Mouse (Mus musculus) frontal cortex, adult (tissue): Measurements from ENCODE around the gene Cidec.
A peak's percentile ranks its signal among the peaks of the same experiment; 100 is the strongest.

ENCODE experiments used
- ATAC-seq: cut with Nextera tagmentation; 2 replicates; pipeline ENCODE4 v1.9.2; 2017; ENCODE audit warnings: mild to moderate bottlenecking, moderate library complexity, mixed read lengths; ENCODE audit not compliant: low TSS enrichment

Cidec gene

GRCm38 (mm10) chr6:113444207-113444965, 8.8 kb upstream of the Cidec start:
- ATAC-seq: no peak

DNA sequence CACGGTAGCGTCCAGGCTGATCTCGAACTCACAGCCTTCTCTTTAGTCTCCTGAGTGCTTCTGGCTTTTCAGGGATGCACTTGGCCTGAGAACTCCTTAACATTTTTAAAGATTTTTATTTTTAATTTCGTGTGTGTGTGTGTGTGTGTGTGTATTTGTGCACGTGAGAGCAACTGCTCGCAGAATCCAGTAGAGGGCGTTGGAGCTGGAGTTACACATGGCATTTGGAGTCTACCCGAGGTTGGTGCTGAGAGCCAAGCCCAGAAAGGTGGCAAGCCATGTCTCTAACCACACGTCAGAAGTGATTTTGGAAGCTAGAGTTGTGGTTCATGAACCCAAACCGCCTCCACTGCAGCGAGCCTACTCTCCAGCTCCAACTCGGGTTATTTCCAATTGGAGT, 7.5 kb upstream of the Cidec start:
- no peak for ATAC-seq

GRCm38 (mm10) chr6:113442442-113443090, 7.0 kb upstream of the Cidec start, which contains the start of gene Jagn1:
Gene Jagn1 (plus strand): TSS chr6:113442569.
- ATAC-seq: peak; percentile 98

- 0 out of 2 replicates have a peak, but pooled peaks have one; percentile 3 for ATAC-seq
These were observed 6.5 kb upstream of the Cidec start for GRCm38 (mm10) chr6:113442087-113442441.

- peak; percentile 64 for ATAC-seq
These were observed 5.7 kb upstream of the Cidec start for GRCm38 (mm10) chr6:113441147-113441680.

DNA sequence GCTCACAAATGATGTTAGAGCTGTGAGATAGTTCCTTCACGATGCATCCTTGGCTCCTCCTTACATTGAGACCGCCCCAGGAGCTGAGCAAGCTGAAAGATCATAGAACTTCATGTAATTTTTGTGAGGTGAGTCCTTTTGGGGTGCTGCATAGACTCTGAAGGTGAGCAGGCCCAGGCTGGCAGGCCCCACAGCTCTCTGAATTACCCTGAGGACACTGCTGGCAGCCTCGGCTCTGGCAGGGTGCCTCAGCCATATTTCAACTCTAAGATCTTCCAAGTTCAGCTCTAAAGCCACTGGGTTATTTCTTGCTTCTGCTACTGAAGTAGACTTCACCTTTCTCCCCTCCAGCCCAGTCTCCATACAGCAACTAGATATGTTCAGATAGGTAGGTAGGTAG, 5.1 kb upstream of the Cidec start:
- ATAC-seq: no peak

DNA sequence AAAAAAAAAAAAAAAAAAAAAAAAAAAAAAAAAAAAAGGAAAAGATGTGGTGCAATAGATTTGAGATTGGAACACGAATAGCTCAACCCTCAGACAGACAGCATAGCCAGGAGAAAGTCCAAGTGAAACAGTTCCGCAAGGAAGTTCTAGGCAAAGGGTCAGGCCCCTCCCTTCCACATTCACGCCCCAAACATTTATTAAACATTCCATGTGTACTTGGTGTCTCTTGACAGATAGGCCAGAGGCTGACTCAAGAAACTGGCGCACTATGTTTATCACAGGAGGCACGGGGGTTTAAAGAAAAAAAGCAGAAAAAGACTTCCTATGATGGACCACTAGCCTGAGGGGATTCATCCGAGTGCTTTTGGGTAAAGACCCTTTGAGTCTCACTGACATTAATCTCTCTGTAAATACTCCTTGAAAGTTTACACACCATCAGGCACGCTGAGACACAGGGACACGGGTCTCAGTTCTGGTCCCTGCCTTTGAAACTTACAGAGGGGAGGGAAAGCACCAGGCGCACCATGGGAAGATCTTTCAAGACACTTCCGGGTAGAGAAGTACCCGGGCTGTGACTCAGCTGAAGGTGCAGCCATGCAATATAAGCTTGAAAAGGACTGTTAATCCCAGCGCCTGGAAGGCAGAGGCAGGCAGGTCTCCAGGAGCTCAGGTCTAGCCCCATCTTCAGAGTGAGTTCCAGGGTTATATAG, 3.3 kb upstream of the Cidec start:
- no peak for ATAC-seq

- ATAC-seq: no peak
These were observed 1.6 kb upstream of the Cidec start for GRCm38 (mm10) chr6:113437135-113437534.

GRCm38 (mm10) chr6:113434691-113435090, 869 bp downstream of the Cidec start:
- ATAC-seq: no peak

GRCm38 (mm10) chr6:113433661-113434060, 1.9 kb downstream of the Cidec start:
- ATAC-seq: no peak

- no peak for ATAC-seq
These were observed 3.8 kb downstream of the Cidec start for GRCm38 (mm10) chr6:113431801-113432200.

- no peak for ATAC-seq
These were observed 4.7 kb downstream of the Cidec start for GRCm38 (mm10) chr6:113430846-113431245.

DNA sequence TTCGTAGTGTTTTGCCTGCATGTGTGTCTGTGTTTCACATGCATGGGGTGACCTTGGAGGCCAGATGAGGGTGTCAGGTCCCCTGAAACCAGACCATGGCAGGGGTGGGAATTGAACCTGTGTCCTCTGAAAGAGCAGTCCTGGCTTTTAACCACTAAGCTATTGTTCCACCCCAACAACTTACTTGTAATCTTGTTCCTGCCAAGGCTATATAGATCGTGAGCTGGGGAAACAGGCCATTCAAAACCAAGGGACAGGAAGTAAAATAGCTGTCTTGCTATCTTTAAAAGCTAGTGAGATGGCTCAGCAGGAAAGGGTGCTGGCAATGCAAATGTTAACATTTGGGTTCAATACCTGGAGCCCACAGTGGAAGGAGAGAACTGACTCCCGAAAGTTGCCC, 5.6 kb downstream of the Cidec start:
- no peak for ATAC-seq

- ATAC-seq: no peak
These were observed 7.6 kb downstream of the Cidec start for GRCm38 (mm10) chr6:113428006-113428405.

DNA sequence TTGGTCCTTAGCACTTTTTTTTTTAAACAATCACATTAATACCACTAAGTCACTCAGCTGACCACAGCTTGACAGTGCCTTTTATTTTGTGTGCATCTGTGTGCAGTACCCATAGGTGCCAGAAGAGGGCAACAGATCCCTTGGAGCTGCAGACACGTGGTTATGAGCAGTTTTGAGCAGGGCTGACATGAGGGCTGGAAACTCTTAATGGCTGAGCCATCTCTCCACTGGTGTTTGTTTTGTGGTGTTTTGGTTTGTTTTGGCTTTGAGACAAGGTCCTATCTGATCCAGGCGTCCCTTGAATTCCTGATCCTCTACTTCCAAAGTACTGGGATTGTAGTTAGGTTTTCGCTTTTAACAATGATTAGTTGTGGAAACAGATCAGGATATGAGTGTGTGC, 8.2 kb downstream of the Cidec start:
- ATAC-seq: no peak

- no peak for ATAC-seq
These were observed 8.9 kb downstream of the Cidec start for GRCm38 (mm10) chr6:113426696-113427095.

DNA sequence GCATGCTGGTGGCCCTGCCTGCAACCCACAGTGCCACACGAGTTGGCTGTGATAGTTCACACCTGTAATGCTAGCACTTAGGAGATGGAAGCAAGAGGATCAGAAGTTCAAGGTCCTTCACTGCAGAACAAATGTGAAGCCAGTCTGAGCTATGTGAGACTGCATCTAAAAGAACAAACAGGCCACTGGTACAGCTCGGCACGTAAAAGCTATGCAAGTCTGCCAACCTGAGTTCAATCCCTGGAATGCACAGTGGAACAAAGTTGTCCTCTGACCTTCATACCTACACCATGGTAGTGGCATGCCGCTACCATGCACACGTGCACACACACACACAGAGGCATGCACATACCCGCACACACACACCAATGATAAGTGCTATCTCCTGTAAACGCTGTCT, 11.4 kb downstream of the Cidec start:
- ATAC-seq: no peak

GRCm38 (mm10) chr6:113423000-113423399, 12.6 kb downstream of the Cidec start:
- no peak for ATAC-seq

GRCm38 (mm10) chr6:113419199-113419587, 16.4 kb downstream of the Cidec start, which contains the start of gene Rpusd3:
Gene Rpusd3 (minus strand): TSS chr6:113419340.
- ATAC-seq: peak; percentile 98

GRCm38 (mm10) chr6:113418441-113419198, 16.9 kb downstream of the Cidec start:
- peak; percentile 60 for ATAC-seq

GRCm38 (mm10) chr6:113416416-113416815, 19.1 kb downstream of the Cidec start:
- ATAC-seq: no peak

GRCm38 (mm10) chr6:113410001-113410400, 25.6 kb downstream of the Cidec start:
- ATAC-seq: no peak
